ENCODE assay signal across 15 mouse cellular contexts in genomic region chr6:55145285-55145684, GRCm38 (mm10). TPM values are rescaled to one million over a fixed set of nuclear protein-coding genes. Genes with fewer than 3 reads are reported as not detected.
DNase-seq lines count a peak whose midpoint lies in the region; ATAC-seq and TF ChIP-seq lines count a peak whose summit lies in the region.
"Had no signal": no experiment of that assay in that cellular context is flagged by ENCODE, and none has a peak within 500 bp of the region (broad histone marks: within the 10 kb centered on the region; RNA-seq: fewer than 3 reads in every experiment).

No protein-coding gene starts in this region.

- TF ChIP-seq CTCF in CH12.LX (conservative IDR thresholded peaks at IDR 0.05 in 1 of 2, IDR thresholded peaks at IDR 0.05 in 1 of 2; ENCODE audit: low read depth in 2 of 2, low read length in 2 of 2): no peak

- H3K36me3 ChIP-seq in hindbrain, embryonic 11.5 days (ENCODE audit: control insufficient read depth, insufficient read depth, low read length): no peaks in the 10 kb centered on the region
- H3K36me3 ChIP-seq in hindbrain, embryonic 14.5 days (replicated peaks; ENCODE audit: control insufficient read depth, insufficient read depth): no peaks in the 10 kb centered on the region
- H3K36me3 ChIP-seq in CH12.LX (replicated peaks in 1 of 2; ENCODE audit: control insufficient read depth in 1 of 2, insufficient read depth in 1 of 2, low read length in 1 of 2): no peaks in the 10 kb centered on the region
- H3K36me3 ChIP-seq: midbrain, embryonic 13.5 days; stomach, embryonic 15.5 days had no signal

- no peaks in the 10 kb centered on the region for H3K27me3 ChIP-seq in hindbrain, embryonic 11.5 days (ENCODE audit: control insufficient read depth, insufficient read depth, low read length)
- H3K27me3 ChIP-seq in hindbrain, embryonic 14.5 days (ENCODE audit: control insufficient read depth, insufficient read depth, low read length): no peaks in the 10 kb centered on the region
- H3K27me3 ChIP-seq in CH12.LX (replicated peaks): peaks cover 4% of the 10 kb centered on the region
- H3K27me3 ChIP-seq: midbrain, embryonic 13.5 days; stomach, embryonic 15.5 days had no signal

- no peak for ATAC-seq in hindbrain, embryonic 11.5 days (ENCODE audit: low FRiP score)
- ATAC-seq in hindbrain, embryonic 14.5 days (ENCODE audit: low FRiP score): no peak
- ATAC-seq in megakaryocyte, adult 5-6 weeks (ENCODE audit: poor library complexity, severe bottlenecking): no peak
- ATAC-seq: hindbrain, postnatal 0 days; midbrain, embryonic 13.5 days; Patski had no signal

- WGBS in hindbrain, embryonic 11.5 days: 76% methylated on average over 5 of the region's 5 CpGs
- 81% methylated on average over 5 of the region's 5 CpGs for WGBS in hindbrain, embryonic 14.5 days

- H3K27ac ChIP-seq in hindbrain, embryonic 11.5 days (ENCODE audit: low read depth, low read length): no peak overlapping the region
- no peak overlapping the region for H3K27ac ChIP-seq in hindbrain, embryonic 14.5 days
- no peak overlapping the region for H3K27ac ChIP-seq in CH12.LX (ENCODE audit: insufficient read depth, low read depth)
- H3K27ac ChIP-seq: hindbrain, postnatal 0 days; midbrain, embryonic 13.5 days; stomach, embryonic 15.5 days had no signal

- TF ChIP-seq EP300 in CH12.LX (IDR thresholded peaks at IDR 0.05; ENCODE audit: low read length): peak; percentile 90

- no peak overlapping the region for H3K4me3 ChIP-seq in hindbrain, embryonic 11.5 days (ENCODE audit: low read depth, low read length)
- no peak overlapping the region for H3K4me3 ChIP-seq in hindbrain, embryonic 14.5 days (replicated peaks; ENCODE audit: low read length)
- no peak overlapping the region for H3K4me3 ChIP-seq in CH12.LX (replicated peaks in 1 of 3; ENCODE audit: low read depth in 2 of 3, low read length in 2 of 3, poor library complexity in 1 of 3)
- H3K4me3 ChIP-seq: midbrain, embryonic 13.5 days; stomach, embryonic 15.5 days had no signal

- H3K79me2 ChIP-seq in CH12.LX (replicated peaks; ENCODE audit: control insufficient read depth, extremely low read depth, insufficient read depth, poor library complexity, severe bottlenecking): no peaks in the 10 kb centered on the region

- H3K9ac ChIP-seq in hindbrain, embryonic 11.5 days (ENCODE audit: low read depth, low read length): no peak overlapping the region
- H3K9ac ChIP-seq in hindbrain, embryonic 14.5 days: no peak overlapping the region
- no peak overlapping the region for H3K9ac ChIP-seq in CH12.LX (ENCODE audit: insufficient read depth, low read depth)
- H3K9ac ChIP-seq: midbrain, embryonic 13.5 days; stomach, embryonic 15.5 days had no signal

- in situ Hi-C loops in CH12.LX (cut with MboI; ENCODE audit: low pct_ligation_motif_present, low pct_unique_long_range_greater_than_20kb, low sequenced_read_pairs): no loop called here

- dilution Hi-C loops in CH12.LX (cut with MboI; ENCODE audit: extremely low pct_ligation_motif_present, extremely low pct_unique_long_range_greater_than_20kb, low sequenced_read_pairs): no loop called here

- intact Hi-C loops in heart, postnatal 25 days (cut with DNase I): no loop called here
- intact Hi-C loops in left cerebral cortex, postnatal 10 days (cut with DNase I): no loop called here

- H3K9me3 ChIP-seq in hindbrain, embryonic 11.5 days (ENCODE audit: control insufficient read depth, low read length): no peaks in the 10 kb centered on the region
- no peaks in the 10 kb centered on the region for H3K9me3 ChIP-seq in hindbrain, embryonic 14.5 days (ENCODE audit: control insufficient read depth, low read length)
- H3K9me3 ChIP-seq in CH12.LX (replicated peaks; ENCODE audit: low read length): peaks cover 16% of the 10 kb centered on the region
- H3K9me3 ChIP-seq: midbrain, embryonic 13.5 days; stomach, embryonic 15.5 days had no signal

- TF ChIP-seq POLR2A in CH12.LX (IDR thresholded peaks at IDR 0.05; ENCODE audit: low read depth, low read length): no peak

- TF ChIP-seq RAD21 in CH12.LX (IDR thresholded peaks at IDR 0.05; ENCODE audit: low read depth, low read length): no peak

- no peaks in the 10 kb centered on the region for H3K4me1 ChIP-seq in hindbrain, embryonic 11.5 days (replicated peaks; ENCODE audit: control insufficient read depth, insufficient read depth, low read length)
- no peaks in the 10 kb centered on the region for H3K4me1 ChIP-seq in hindbrain, embryonic 14.5 days (replicated peaks; ENCODE audit: control insufficient read depth, insufficient read depth, low read length)
- peaks cover 16 to 53% of the 10 kb centered on the region in 2 experiments for H3K4me1 ChIP-seq in CH12.LX (ENCODE audit: control insufficient read depth in 1 of 2, insufficient read depth in 2 of 2)
- H3K4me1 ChIP-seq: stomach, embryonic 15.5 days had no signal

- peak; percentile 19 for DNase-seq in hindbrain, embryonic 11.5 days (ENCODE audit: low spot score)
- no peak for DNase-seq in hindbrain, embryonic 14.5 days (ENCODE audit: low spot score)
- peak; percentile 95 for DNase-seq in CH12.LX (ENCODE audit: extremely low read depth)
- peak; percentile 21 for DNase-seq in heart, postnatal 25 days (ENCODE audit: low spot score)
- DNase-seq in kidney, postnatal 36 days: peak; percentile 29 to 49
- no peak for DNase-seq in left cerebral cortex, postnatal 10 days (ENCODE audit: extremely low spot score in 1 of 2, low spot score in 2 of 2)
- DNase-seq: cerebellum, adult 9-10 months; lung, postnatal 14 days; right cerebral cortex, postnatal 25 days had no signal

- H3K4me2 ChIP-seq in hindbrain, embryonic 11.5 days (replicated peaks; ENCODE audit: low read depth, low read length): no peak overlapping the region
- H3K4me2 ChIP-seq in hindbrain, embryonic 14.5 days (replicated peaks): no peak overlapping the region
- peak overlapping the region; percentile 39; the same call in 1 of the 2 replicates for H3K4me2 ChIP-seq in CH12.LX (ENCODE audit: insufficient read depth, low read depth, poor library complexity, severe bottlenecking)
- H3K4me2 ChIP-seq: liver, embryonic 11.5 days; midbrain, embryonic 13.5 days; stomach, embryonic 15.5 days had no signal

TF ChIP-seq in CH12.LX, 34 proteins besides CTCF, POLR2A, EP300 and RAD21 (continues in another document):
- TF ChIP-seq MAX (IDR thresholded peaks at IDR 0.05; ENCODE audit: low read length) (no peak), POLR2AphosphoS2 (IDR thresholded peaks at IDR 0.05; ENCODE audit: low read depth, low read length) (no peak), MEF2A (IDR thresholded peaks at IDR 0.05; ENCODE audit: borderline replicate concordance, low read depth, low read length) (peak; percentile 96), GABPA (IDR thresholded peaks at IDR 0.05; ENCODE audit: insufficient replicate concordance, low read depth, low read length) (no peak), ZNF384 (IDR thresholded peaks at IDR 0.05; ENCODE audit: low read depth, low read length) (no peak), JUN (IDR thresholded peaks at IDR 0.05; ENCODE audit: insufficient read depth, low read depth, low read length) (no peak), TCF12 (IDR thresholded peaks at IDR 0.05; ENCODE audit: low read depth, low read length) (peak; percentile 25; the same call in 1 of the 2 replicates), BHLHE40 (IDR thresholded peaks at IDR 0.05; ENCODE audit: low read depth, low read length) (peak; percentile 74), USF1 (IDR thresholded peaks at IDR 0.05; ENCODE audit: low read depth, low read length) (no peak), ZMIZ1 (IDR thresholded peaks at IDR 0.05; ENCODE audit: low read depth, low read length) (no peak), IRF4 (IDR thresholded peaks at IDR 0.05; ENCODE audit: low read depth, low read length) (peak; percentile 89), CHD2 (IDR thresholded peaks at IDR 0.05; ENCODE audit: low read length) (no peak), NRF1 (IDR thresholded peaks at IDR 0.05; ENCODE audit: low read depth, low read length) (no peak), MAFK (IDR thresholded peaks at IDR 0.05; ENCODE audit: insufficient replicate concordance, low read length) (peak; percentile 50; the same call in 1 of the 2 replicates), CHD1 (IDR thresholded peaks at IDR 0.05; ENCODE audit: low read depth, low read length) (no peak), MYC (IDR thresholded peaks at IDR 0.05; ENCODE audit: low read depth, low read length) (no peak), RCOR1 (conservative IDR thresholded peaks at IDR 0.05; ENCODE audit: low read depth, low read length) (no peak), ETS1 (conservative IDR thresholded peaks at IDR 0.05; ENCODE audit: low read depth, low read length) (peak; percentile 85)

RNA-seq across cellular contexts. Expression of gene Crhr2, which starts 12.5 kb away (rescaled TPM):
- polyA plus RNA-seq in hindbrain, embryonic 11.5 days (2014; fragmentation: Nextera tagmentation; extraction: Ambion mirVana): 0.15 and 0.31 TPM in 2 replicates
- polyA plus RNA-seq in hindbrain, embryonic 14.5 days (2014; fragmentation: Nextera tagmentation; extraction: Ambion mirVana): 0.95 and 1.3 TPM in 2 replicates
- not detected in 2 replicates for total RNA-seq in CH12.LX (2012; rRNA removed)
- total RNA-seq in CH12.LX (2014; rRNA removed): not detected in 2 replicates
- polyA plus RNA-seq in CH12.LX (2012; ENCODE audit: insufficient read length, low read depth): not detected in 2 replicates
- 10 to 100 TPM; 20.3 to 20.5 TPM for total RNA-seq in heart, postnatal 25 days (2021)
- total RNA-seq in left cerebral cortex, postnatal 10 days (2021): 1 to 10 TPM; 3.2 to 3.6 TPM
- not detected in 2 replicates for total RNA-seq in megakaryocyte, adult 5-6 weeks (2015)
- total RNA-seq in megakaryocyte, adult 5-6 weeks (2017): not detected in 2 replicates
- polyA plus RNA-seq: Patski had no signal

RNA-seq across cellular contexts. Expression of gene Inmt, which starts 29.6 kb away (rescaled TPM):
- polyA plus RNA-seq in hindbrain, embryonic 11.5 days (2014; fragmentation: Nextera tagmentation; extraction: Ambion mirVana): 0.28 TPM in 1 of 2 replicates, not detected in the other
- not detected in 2 replicates for polyA plus RNA-seq in hindbrain, embryonic 14.5 days (2014; fragmentation: Nextera tagmentation; extraction: Ambion mirVana)
- total RNA-seq in CH12.LX (2012; rRNA removed) (not detected in 2 replicates), CH12.LX (2014; rRNA removed) (not detected in 2 replicates)
- not detected in 2 replicates for polyA plus RNA-seq in CH12.LX (2012; ENCODE audit: insufficient read length, low read depth)
- total RNA-seq in heart, postnatal 25 days (2021): 10 to 100 TPM in 1 of 2 experiments, 1 to 10 TPM in 1; 9.5 to 10.2 TPM
- not detected for total RNA-seq in left cerebral cortex, postnatal 10 days (2021)
- not detected in 2 replicates for total RNA-seq in megakaryocyte, adult 5-6 weeks (2015)
- not detected in 2 replicates for total RNA-seq in megakaryocyte, adult 5-6 weeks (2017)
- polyA plus RNA-seq: hindbrain, postnatal 0 days; midbrain, embryonic 13.5 days had no signal

RNA-seq across cellular contexts. Expression of gene Mindy4, which starts 57.9 kb away (rescaled TPM):
- polyA plus RNA-seq in hindbrain, embryonic 11.5 days (2014; fragmentation: Nextera tagmentation; extraction: Ambion mirVana): 11.9 and 12.6 TPM in 2 replicates
- polyA plus RNA-seq in hindbrain, embryonic 14.5 days (2014; fragmentation: Nextera tagmentation; extraction: Ambion mirVana): 12.9 and 14.2 TPM in 2 replicates
- total RNA-seq in CH12.LX (2012; rRNA removed): not detected in 2 replicates
- not detected in 2 replicates for total RNA-seq in CH12.LX (2014; rRNA removed)
- polyA plus RNA-seq in CH12.LX (2012; ENCODE audit: insufficient read length, low read depth): not detected in 2 replicates
- 1 to 10 TPM; 4.1 to 4.4 TPM for total RNA-seq in heart, postnatal 25 days (2021)
- total RNA-seq in left cerebral cortex, postnatal 10 days (2021): 10 to 100 TPM; 11.7 to 12.2 TPM
- 0.27 and 0.54 TPM in 2 replicates for total RNA-seq in megakaryocyte, adult 5-6 weeks (2015)
- total RNA-seq in megakaryocyte, adult 5-6 weeks (2017): 0.26 and 1.1 TPM in 2 replicates

Comparison
In these comparisons a context has a peak if more than half of its experiments do, and no peak if none do; other contexts are left out.
1. DNase-seq: peak in hindbrain, embryonic 11.5 days (single experiment), CH12.LX (single experiment), heart, postnatal 25 days (single experiment) and kidney, postnatal 36 days (2 of 2); none in hindbrain, embryonic 14.5 days (single experiment) and left cerebral cortex, postnatal 10 days (0 of 2).
2. RNA of gene Crhr2, which starts 12.5 kb away (total RNA-seq): 20.3 to 20.5 TPM in heart, postnatal 25 days; 3.2 to 3.6 TPM in left cerebral cortex, postnatal 10 days, not detected in megakaryocyte, adult 5-6 weeks and not detected in CH12.LX; every median in the first group is over 4 times any median in the second.
3. RNA of gene Inmt, which starts 29.6 kb away (total RNA-seq): 9.5 to 10.2 TPM in heart, postnatal 25 days; not detected in left cerebral cortex, postnatal 10 days, not detected in CH12.LX and not detected in megakaryocyte, adult 5-6 weeks; every median in the first group is over 4 times any median in the second.